Mouse (Mus musculus) Patski (cell line): ENCODE results near the gene Osbpl3. TPM values are rescaled to one million over a fixed set of nuclear protein-coding genes. Genes with fewer than 3 reads are reported as not detected.

Experiments
- ATAC-seq: fragments of 100-300 bp; one replicate; pipeline ENCODE4 v1.8.0; 2021
- CTCF ChIA-PET: fragments of 350-600 bp; sonication (Branson Sonifier 250); formaldehyde crosslinking; loops from one replicate; lab custom pipeline; 2022; ENCODE audit warnings: inconsistent platforms; lab: Charles Lee
- POLR2A ChIA-PET: fragments of 350-600 bp; sonication (Branson Sonifier 250); formaldehyde crosslinking; loops from one replicate; lab custom pipeline; 2022; ENCODE audit warnings: antibody characterized with exemption, inconsistent platforms; lab: Charles Lee
- DNase-seq: peaks from one replicate; pipeline ENCODE4 v3.0.0-alpha.2; 2011; ENCODE audit warnings: low read depth, low spot score
- H3K27me3 ChIP-seq: fragments of 371-371 bp; one replicate; pipeline ENCODE4 v1.5.1; 2021
- CTCF ChIP-seq: fragments of 100-300 bp; IDR thresholded peaks from one replicate; pipeline ENCODE4 v1.5.1; 2021
- in situ Hi-C: fragments of 300-500 bp; cut with MboI; formaldehyde crosslinking; loops from 3 replicates; pipeline ENCODE4 v1.11.1; 2018; ENCODE audit warnings: low pct_unique_long_range_greater_than_20kb, mixed read lengths
- polyA plus RNA-seq: library from polyadenylated mRNA; unstranded; gene quantifications from one replicate; pipeline ENCODE4 v1.2.3, GENCODE M21; 2021

Osbpl3 gene
- polyA plus RNA-seq, 1 experiment from 2014 or later = 117 TPM

DNA sequence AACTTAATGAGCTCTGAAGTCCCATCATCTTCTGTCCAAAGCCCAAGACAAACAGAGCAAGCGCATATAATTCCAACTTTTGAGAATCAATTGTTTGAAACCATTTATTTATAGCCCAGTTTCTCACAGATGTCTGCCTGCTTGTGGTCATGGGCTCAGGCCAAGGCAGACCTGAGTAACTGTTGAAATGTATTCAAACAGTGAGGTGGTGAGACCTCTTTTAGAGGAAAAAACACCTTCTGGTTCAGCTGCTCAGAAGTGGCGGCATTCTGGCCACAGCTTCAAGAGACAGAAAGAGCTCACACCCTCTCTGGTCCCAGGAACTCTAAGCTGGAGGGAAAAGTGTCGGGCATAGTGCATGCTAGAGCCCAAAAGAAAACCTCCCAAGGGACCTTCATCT is 61.6 kb downstream of the Osbpl3 start:
- POLR2A ChIA-PET = no interaction called here
- H3K27me3 ChIP-seq = no peaks in the 10 kb centered on the region
- DNase-seq (no peak), ATAC-seq (no peak)
- in situ Hi-C loops = no loop called here
- CTCF ChIA-PET = interaction anchor here (1.3 kb wide), 1 partner anchor 82 kb away, joined by 3 read pairs; no protein-coding TSS in a partner anchor
- TF ChIP-seq CTCF = no peak

DNA sequence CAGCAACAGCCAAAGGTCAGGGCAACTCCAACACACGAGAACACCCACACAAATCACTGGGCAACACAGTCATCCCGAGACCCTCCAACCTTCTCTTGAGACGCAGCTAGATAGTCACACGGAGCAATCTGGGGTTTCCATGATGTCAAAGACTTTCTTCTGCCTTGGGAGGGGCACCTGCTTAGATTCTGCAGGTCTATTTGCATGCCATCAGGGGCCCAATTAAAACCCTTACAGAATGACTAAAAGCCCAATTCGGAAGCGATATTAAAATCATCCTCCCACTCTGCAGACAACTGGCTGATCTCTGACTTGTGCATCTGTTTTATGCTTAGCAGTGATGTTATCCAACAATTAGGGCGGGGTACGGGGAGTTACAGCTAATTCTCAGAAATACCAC is 62.0 kb downstream of the Osbpl3 start:
- ChIA-PET CTCF (interaction anchor here (1.3 to 1.8 kb wide), 3 partner anchors 11 to 81 kb away, joined by 3 to 7 read pairs (median 4); no protein-coding TSS in a partner anchor), POLR2A (no interaction called here)
- no peaks in the 10 kb centered on the region for H3K27me3 ChIP-seq
- no peak for TF ChIP-seq CTCF
- ATAC-seq (no peak), DNase-seq (no peak)
- in situ Hi-C loops = no loop called here

DNA sequence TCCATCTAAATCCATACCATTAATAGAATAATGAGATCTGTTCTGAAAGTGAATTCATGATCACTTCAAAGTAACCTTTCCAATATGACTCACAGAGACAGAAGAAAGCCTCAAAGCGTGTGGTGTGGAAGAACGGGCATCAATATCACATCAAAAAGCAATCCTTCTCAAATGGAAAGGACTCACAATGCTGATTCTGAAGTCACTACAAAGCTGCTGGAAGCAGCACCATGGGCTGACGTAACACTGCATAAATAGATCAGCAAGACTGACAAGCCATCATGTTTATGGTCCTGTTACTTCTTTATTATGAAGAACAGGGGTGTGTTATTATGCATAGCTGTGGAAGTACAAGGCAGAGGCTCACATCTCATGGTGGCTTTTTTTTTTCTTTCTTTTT is 64.0 kb downstream of the Osbpl3 start:
- ChIA-PET POLR2A (interaction anchor here (0.7 to 1.6 kb wide), 2 partner anchors 23 to 62 kb away, joined by 3 to 5 read pairs; no protein-coding TSS in a partner anchor), CTCF (no interaction called here)
- in situ Hi-C loops = no loop called here
- no peaks in the 10 kb centered on the region for H3K27me3 ChIP-seq
- ATAC-seq (no peak), DNase-seq (no peak)
- TF ChIP-seq CTCF = no peak

DNA sequence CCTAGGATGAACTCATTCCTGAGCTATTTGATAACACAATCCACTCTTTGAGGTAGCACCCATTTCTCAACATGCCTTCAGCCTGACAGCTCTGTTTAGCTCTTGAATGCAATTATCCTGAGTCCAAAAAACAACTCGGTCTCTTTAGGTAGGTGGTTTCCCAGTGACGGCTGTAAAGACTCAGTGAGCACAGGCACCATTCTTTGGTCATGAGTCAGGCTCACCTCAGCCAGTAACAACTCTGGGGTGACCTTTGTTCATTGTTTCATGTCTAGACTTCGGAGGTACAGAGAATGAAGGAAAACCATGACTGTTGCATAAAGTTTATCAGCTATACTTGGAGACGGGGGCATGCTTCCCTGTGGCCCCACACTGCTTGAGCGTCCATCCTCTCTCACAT is 65.7 kb downstream of the Osbpl3 start:
- no peak for TF ChIP-seq CTCF
- H3K27me3 ChIP-seq = no peaks in the 10 kb centered on the region
- ATAC-seq (peak; percentile 93), DNase-seq (no peak)
- ChIA-PET CTCF (interaction anchor here (1.1 to 1.5 kb wide), 2 partner anchors 9 to 28 kb away, joined by 3 to 10 read pairs; no protein-coding TSS in a partner anchor), POLR2A (no interaction called here)
- in situ Hi-C loops = no loop called here

DNA sequence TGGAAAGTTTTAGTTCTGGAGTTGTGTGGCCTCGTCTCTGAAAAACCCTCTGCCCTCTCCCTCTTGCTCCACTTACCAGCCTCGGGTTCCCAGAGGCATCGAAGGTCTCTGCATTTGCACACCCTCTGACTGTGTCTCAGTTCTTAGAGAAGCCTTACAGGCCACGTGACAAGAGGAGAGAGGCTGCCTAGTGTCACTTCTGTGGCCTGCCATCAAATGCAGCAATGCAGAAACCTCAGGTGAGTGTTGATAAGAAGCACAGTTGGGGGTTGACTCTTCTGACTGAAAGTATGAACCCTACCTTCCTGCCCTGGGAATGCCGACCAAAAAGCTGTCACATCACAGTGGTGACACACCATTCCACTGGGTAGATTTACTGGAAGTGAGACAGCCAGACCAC is 68.4 kb downstream of the Osbpl3 start:
- TF ChIP-seq CTCF = no peak
- ChIA-PET CTCF (interaction anchor here (1.2 kb wide), 1 partner anchor 144 kb away, joined by 3 read pairs; no protein-coding TSS in a partner anchor), POLR2A (no interaction called here)
- H3K27me3 ChIP-seq = no peaks in the 10 kb centered on the region
- in situ Hi-C loops = no loop called here
- ATAC-seq (no peak), DNase-seq (no peak)

DNA sequence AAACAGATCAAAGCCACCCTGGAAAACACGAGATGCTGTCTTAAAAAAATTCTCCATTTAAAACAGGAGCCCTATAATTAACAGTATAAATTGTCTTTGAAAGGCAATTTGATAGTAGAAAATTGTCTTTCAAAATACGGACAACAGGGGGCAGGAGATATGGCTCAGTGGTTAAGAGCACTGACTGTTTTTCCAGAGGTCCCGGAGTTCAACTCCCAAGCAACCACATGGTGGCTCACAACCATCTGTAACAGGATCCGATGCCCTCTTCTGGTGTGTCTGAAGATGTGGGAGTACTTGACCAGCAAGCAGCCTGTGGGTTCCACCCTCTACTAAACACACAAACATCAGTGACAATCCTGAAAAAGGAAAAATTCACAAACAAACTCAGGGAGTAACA is 69.5 kb downstream of the Osbpl3 start:
- ChIA-PET CTCF (interaction anchor here (1.1 kb wide), 1 partner anchor 68 kb away, joined by 3 read pairs; no protein-coding TSS in a partner anchor), POLR2A (no interaction called here)
- TF ChIP-seq CTCF = peak; percentile 43
- no peak for ATAC-seq
- no peak for DNase-seq
- H3K27me3 ChIP-seq = no peaks in the 10 kb centered on the region
- in situ Hi-C loops = no loop called here

DNA sequence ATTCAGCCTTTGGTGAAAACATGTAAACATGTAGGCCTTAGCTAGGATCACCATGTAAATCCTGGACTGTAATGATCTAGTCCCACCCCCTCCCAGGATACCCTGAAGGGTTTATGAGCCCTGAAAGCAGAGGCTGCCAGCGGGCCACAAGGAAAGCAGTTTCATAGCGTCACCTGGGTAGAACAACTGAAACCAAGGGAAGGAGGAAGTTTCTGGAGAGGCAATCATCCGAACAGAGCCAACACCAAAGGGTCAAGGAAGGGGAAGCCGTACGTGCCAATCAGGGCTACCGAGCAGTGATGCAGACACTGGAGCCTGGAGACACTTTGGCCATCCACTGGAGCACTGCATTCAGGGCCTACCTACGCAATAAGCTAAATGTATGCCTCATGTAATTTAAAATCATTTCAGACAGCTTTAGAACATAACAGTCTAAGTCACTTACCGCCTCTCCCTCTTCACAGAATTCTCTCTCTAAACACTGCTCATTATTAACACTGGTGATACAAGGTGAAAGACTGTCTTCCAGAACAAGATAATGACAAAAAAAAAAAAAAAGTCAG is 70.5 kb downstream of the Osbpl3 start:
- no peaks in the 10 kb centered on the region for H3K27me3 ChIP-seq
- POLR2A ChIA-PET = no interaction called here
- in situ Hi-C loops = no loop called here
- ATAC-seq (no peak), DNase-seq (no peak)
- CTCF ChIA-PET = interaction anchor here (1.1 kb wide), 1 partner anchor 69 kb away, joined by 3 read pairs; no protein-coding TSS in a partner anchor
- no peak for TF ChIP-seq CTCF

DNA sequence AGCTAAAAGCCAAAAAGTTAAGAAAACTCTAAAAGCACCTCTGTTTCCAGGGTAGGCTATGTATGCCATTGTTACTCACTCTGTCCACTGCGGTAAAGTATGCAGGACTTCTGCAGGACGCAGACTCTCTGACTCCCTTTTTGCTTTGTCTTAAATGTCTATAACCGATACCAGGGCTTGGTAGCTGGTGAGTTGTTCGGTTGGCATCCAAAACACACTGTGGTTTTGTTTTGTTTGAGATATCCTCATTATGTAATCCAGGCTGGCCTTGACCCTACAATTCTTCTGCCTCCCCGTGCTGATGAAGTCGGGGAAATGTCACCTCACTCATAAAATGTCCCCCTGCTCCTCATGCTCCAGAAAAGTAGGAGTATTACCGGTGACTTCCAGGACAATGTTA is 73.3 kb downstream of the Osbpl3 start:
- POLR2A ChIA-PET = interaction anchor here (0.8 kb wide), 1 partner anchor 33 kb away, joined by 3 read pairs; no protein-coding TSS in a partner anchor
- no peak for ATAC-seq
- CTCF ChIA-PET = interaction anchor here (0.9 to 2.6 kb wide), 3 partner anchors 8 to 41 kb away, joined by 3 to 10 read pairs (median 7); no protein-coding TSS in a partner anchor
- no peak for TF ChIP-seq CTCF
- H3K27me3 ChIP-seq = no peaks in the 10 kb centered on the region
- no peak for DNase-seq
- in situ Hi-C loops = no loop called here

DNA sequence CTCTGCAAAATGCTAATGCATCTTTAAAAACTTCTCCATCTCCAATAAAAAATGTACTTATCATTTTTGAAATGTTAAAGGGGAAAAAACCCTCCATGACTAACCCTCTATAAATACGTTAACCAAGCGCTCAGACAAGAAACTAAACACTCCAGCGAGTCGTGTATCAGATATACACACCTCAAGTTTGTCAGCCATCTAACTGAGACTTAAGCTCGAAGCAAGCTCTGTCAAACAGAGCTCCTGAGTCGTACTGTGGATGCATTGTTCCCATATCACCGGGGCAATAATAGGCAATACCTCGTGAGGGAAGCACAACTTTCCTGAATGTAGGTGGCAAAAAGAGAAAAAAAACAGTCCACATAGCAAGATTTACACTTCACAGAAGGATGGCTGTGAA is 73.8 kb downstream of the Osbpl3 start:
- POLR2A ChIA-PET = interaction anchor here (0.8 kb wide), 1 partner anchor 32 kb away, joined by 3 read pairs; no protein-coding TSS in a partner anchor
- in situ Hi-C loops = no loop called here
- TF ChIP-seq CTCF = no peak
- CTCF ChIA-PET = interaction anchor here (0.9 to 2.6 kb wide), 2 partner anchors 8 to 42 kb away, joined by 3 to 10 read pairs; no protein-coding TSS in a partner anchor
- no peaks in the 10 kb centered on the region for H3K27me3 ChIP-seq
- DNase-seq (no peak), ATAC-seq (no peak)

DNA sequence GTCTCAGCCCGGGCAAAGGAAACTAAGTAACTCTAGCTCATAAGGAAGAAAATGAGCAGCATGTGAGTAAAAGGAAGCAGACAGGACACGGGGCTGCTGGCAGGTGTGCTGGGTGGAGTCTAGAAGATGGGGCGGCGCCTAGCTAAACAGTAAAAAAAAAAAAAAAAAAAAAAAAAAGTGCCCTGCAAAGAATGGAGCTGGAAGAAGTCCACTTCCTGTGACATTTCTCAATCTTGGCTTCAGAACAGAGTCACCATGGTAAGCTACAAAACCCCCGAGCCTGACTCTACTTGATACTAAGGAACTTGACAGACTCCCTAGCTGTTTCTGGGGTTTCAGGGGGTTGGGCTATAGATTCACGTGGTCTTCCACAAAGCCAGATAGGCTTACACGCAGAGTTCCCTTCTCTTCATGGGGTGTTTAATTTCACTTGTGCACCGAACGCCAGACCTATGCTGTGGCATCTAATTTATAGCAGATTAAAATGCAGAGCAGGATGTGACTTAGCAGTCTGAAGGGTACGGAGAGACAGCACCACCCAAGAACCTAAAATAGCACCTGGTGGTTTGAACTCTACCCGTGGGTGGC is 74.4 kb downstream of the Osbpl3 start:
- no peak for TF ChIP-seq CTCF
- DNase-seq = no peak
- no peaks in the 10 kb centered on the region for H3K27me3 ChIP-seq
- CTCF ChIA-PET = interaction anchor here (2.6 kb wide), 1 partner anchor 9 kb away, joined by 10 read pairs; no protein-coding TSS in a partner anchor
- in situ Hi-C loops = no loop called here
- no peak for ATAC-seq
- POLR2A ChIA-PET = interaction anchor here (0.8 kb wide), 1 partner anchor 32 kb away, joined by 3 read pairs; no protein-coding TSS in a partner anchor
